Mouse (Mus musculus) lung, embryonic 14.5 days (tissue): Measurements from ENCODE around the gene Phospho1. TPM values are rescaled to one million over a fixed set of nuclear protein-coding genes. Genes with fewer than 3 reads are reported as not detected.

Experiments
- ATAC-seq: fragments of 200-750 bp; cut with Nextera tagmentation; 2 replicates; pipeline ENCODE4 v1.8.0; 2017; ENCODE audit warnings: mild to moderate bottlenecking, moderate TSS enrichment, moderate library complexity; ENCODE audit not compliant: insufficient read depth
- DNase-seq: peaks from one replicate; pipeline ENCODE4 v3.0.0-alpha.2; 2015
- H3K27ac ChIP-seq: fragments of 300-500 bp; sonication (generic); 2 replicates; pipeline ENCODE4 v1.5.1; 2014; ENCODE audit warnings: low read depth, mild to moderate bottlenecking, moderate library complexity
- H3K27me3 ChIP-seq: fragments of 300-500 bp; sonication (generic); 2 replicates; pipeline ENCODE4 v1.6.1; 2014; ENCODE audit warnings: low read length, control low read depth; ENCODE audit not compliant: insufficient read depth
- H3K36me3 ChIP-seq: fragments of 300-500 bp; sonication (generic); 2 replicates; pipeline ENCODE4 v1.6.1; 2014; ENCODE audit warnings: control low read depth; ENCODE audit not compliant: insufficient read depth
- H3K4me1 ChIP-seq: fragments of 300-500 bp; sonication (generic); 2 replicates; pipeline ENCODE4 v1.6.1; 2014; ENCODE audit warnings: antibody characterized with exemption, control low read depth; ENCODE audit not compliant: insufficient read depth
- H3K4me2 ChIP-seq: fragments of 300-500 bp; sonication (generic); 2 replicates; pipeline ENCODE4 v1.6.1; 2014; ENCODE audit warnings: mild to moderate bottlenecking
- H3K4me3 ChIP-seq: fragments of 300-500 bp; sonication (generic); 2 replicates; pipeline ENCODE4 v1.5.1; 2014; ENCODE audit warnings: low read depth, low read length
- H3K9ac ChIP-seq: fragments of 300-500 bp; sonication (generic); 2 replicates; pipeline ENCODE4 v1.6.1; 2014
- H3K9me3 ChIP-seq: fragments of 300-500 bp; sonication (generic); 2 replicates; pipeline ENCODE4 v1.6.1; 2016; ENCODE audit warnings: low read depth, low read length, control low read depth
- CTCF ChIP-seq: IDR thresholded peaks from 2 replicates; pipeline ENCODE4 v1.5.1; 2016; ENCODE audit warnings: antibody characterized with exemption, low read depth
- WGBS: fragments of 180-500 bp; shearing (Covaris S2); extraction: QIAGEN DNeasy Blood & Tissue Kit; methylation state at CpG from one replicate; pipeline ENCODE4 v1.1.7; 2014; 5-methylcytosine and 5-hydroxymethylcytosine counted together
- polyA plus RNA-seq: library from polyadenylated mRNA; unstranded; fragments of >200 nt; fragmentation: Nextera tagmentation; extraction: Ambion mirVana; gene quantifications from 2 replicates; pipeline ENCODE4 v1.2.1, GENCODE M21; 2014

The Phospho1 gene
- polyA plus RNA-seq, 1 experiment from 2014 or later, result not detected

DNA sequence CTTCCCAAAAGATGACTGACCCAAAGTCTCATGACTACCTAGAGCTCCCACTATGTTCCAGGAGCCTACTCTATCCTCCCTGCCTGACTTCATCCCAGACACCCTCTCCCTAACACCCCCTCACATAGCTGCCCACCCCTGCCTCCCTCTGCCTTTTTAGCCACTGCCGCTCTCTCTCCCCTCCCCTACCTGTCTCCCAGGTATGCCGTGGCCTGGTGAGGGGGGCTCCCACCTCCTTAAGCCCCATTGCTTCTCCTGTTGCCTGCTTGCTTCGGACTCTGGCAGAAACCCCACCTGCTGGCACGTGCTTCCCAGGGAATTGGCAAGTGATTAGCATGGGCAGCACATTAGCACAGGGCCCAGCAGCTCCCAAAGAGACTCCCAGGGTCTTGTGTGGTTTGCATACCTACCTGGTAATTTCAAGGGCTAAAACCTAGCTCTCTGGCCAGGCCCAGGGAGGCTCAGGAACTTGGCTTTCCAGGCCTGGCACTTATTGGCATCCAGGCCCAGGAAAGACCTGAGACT lies 5.3 kb downstream of the Phospho1 start:
- Histone ChIP-seq H3K4me3 (no peak overlapping the region), H3K4me2 (no peak overlapping the region), H3K27ac (no peak overlapping the region), H3K9me3 (no peaks in the 10 kb centered on the region), H3K4me1 (peaks cover 4% of the 10 kb centered on the region), H3K9ac (no peak overlapping the region), H3K27me3 (peaks cover 90% of the 10 kb centered on the region), H3K36me3 (no peaks in the 10 kb centered on the region)
- ATAC-seq, result no peak
- no peak for TF ChIP-seq CTCF
- DNase-seq, result no peak
- 34% methylated on average over 4 of the region's 4 CpGs for WGBS

DNA sequence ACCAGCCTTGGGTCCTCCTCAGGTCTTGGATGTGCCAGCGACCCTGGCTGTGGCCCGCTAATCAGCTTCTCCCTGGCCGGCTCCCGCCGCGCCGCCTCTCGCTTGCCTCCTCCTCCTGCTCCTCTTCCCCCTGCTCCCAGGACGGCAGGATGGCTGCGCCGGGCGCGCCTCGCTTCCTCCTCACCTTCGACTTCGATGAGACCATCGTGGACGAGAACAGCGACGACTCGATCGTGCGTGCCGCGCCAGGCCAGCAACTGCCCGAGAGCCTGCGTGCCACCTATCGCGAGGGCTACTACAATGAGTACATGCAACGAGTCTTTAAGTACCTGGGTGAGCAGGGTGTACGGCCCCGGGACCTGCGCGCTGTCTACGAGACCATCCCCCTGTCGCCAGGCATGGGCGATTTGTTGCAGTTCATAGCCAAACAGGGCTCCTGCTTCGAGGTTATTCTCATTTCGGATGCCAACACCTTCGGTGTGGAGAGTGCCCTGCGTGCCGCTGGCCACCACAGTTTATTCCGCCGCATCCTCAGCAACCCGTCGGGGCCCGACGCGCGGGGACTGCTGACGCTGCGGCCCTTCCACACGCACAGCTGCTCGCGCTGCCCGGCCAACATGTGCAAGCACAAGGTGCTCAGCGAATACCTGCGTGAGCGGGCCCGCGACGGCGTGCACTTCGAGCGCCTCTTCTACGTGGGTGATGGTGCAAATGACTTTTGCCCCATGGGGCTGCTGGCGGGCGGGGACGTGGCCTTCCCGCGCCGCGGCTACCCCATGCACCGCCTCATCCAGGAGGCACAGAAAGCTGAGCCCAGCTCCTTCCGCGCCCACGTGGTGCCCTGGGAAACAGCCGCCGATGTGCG lies 6.3 kb downstream of the Phospho1 start:
- Histone ChIP-seq H3K9me3 (no peaks in the 10 kb centered on the region), H3K4me1 (peaks cover 8% of the 10 kb centered on the region), H3K36me3 (no peaks in the 10 kb centered on the region), H3K27ac (no peak overlapping the region), H3K4me3 (peak overlapping the region; percentile 31), H3K4me2 (peak overlapping the region; percentile 56), H3K9ac (peak overlapping the region; percentile 34), H3K27me3 (peaks cover 82% of the 10 kb centered on the region)
- no peak for TF ChIP-seq CTCF
- DNase-seq (peak; percentile 30), ATAC-seq (no peak)
- 2% methylated on average over 80 of the region's 80 CpGs for WGBS

DNA sequence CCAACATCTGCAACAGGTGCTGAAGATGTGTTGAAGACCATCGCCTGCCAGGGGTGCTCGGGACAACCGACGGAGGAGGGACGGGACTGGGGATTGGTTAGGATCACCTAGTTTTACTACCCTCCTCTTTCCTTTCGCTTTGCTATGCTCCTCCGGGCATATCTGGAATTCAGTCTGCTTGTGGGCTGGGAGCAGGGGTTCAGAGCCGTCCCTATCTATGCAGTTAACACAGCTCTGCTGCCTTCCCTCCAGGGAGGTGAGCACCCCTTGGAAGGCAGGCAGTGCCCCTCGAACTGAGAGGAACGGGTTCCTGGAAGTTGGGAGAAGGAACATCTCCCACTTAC lies 6.9 kb downstream of the Phospho1 start:
- ATAC-seq (no peak), DNase-seq (no peak)
- H3K36me3 ChIP-seq, result no peaks in the 10 kb centered on the region
- H3K4me2 ChIP-seq, result peak overlapping the region; percentile 56
- 7% methylated on average over 10 of the region's 10 CpGs for WGBS
- H3K9ac ChIP-seq, result no peak overlapping the region
- H3K27me3 ChIP-seq, result peaks cover 81% of the 10 kb centered on the region
- no peaks in the 10 kb centered on the region for H3K9me3 ChIP-seq
- peak overlapping the region; percentile 31 for H3K4me3 ChIP-seq
- TF ChIP-seq CTCF, result no peak
- H3K27ac ChIP-seq, result no peak overlapping the region
- H3K4me1 ChIP-seq, result peaks cover 9% of the 10 kb centered on the region

DNA sequence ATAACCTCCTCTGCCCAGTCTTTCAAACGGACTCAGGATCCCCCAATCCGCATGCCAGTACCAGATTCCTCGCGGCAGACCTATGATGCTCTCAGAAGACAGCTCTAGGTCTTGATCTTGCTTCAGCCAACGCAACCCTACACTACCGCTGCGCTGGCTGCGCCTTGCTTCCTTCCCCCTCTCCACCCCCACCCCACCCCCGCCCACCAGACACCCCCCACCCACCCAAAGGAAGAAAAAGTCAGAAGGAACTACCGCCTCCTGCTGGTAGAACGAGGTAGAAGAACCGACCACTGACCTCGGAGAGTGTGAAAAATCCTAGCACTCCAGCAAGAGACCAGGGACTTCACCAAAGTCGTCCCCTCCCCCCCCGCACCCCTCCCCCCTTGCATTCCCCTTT lies 7.3 kb downstream of the Phospho1 start:
- Histone ChIP-seq H3K27me3 (peaks cover 77% of the 10 kb centered on the region), H3K4me1 (peaks cover 13% of the 10 kb centered on the region), H3K4me3 (peak overlapping the region; percentile 31; the same call in 1 of the 2 replicates), H3K9me3 (no peaks in the 10 kb centered on the region), H3K36me3 (no peaks in the 10 kb centered on the region), H3K4me2 (peak overlapping the region; percentile 56; the same call in 1 of the 2 replicates), H3K27ac (no peak overlapping the region), H3K9ac (no peak overlapping the region)
- peak; percentile 33; the same call in 1 of the 2 replicates for TF ChIP-seq CTCF
- DNase-seq, result peak; percentile 44
- ATAC-seq, result no peak
- WGBS, result 7% methylated on average over 14 of the region's 15 CpGs

DNA sequence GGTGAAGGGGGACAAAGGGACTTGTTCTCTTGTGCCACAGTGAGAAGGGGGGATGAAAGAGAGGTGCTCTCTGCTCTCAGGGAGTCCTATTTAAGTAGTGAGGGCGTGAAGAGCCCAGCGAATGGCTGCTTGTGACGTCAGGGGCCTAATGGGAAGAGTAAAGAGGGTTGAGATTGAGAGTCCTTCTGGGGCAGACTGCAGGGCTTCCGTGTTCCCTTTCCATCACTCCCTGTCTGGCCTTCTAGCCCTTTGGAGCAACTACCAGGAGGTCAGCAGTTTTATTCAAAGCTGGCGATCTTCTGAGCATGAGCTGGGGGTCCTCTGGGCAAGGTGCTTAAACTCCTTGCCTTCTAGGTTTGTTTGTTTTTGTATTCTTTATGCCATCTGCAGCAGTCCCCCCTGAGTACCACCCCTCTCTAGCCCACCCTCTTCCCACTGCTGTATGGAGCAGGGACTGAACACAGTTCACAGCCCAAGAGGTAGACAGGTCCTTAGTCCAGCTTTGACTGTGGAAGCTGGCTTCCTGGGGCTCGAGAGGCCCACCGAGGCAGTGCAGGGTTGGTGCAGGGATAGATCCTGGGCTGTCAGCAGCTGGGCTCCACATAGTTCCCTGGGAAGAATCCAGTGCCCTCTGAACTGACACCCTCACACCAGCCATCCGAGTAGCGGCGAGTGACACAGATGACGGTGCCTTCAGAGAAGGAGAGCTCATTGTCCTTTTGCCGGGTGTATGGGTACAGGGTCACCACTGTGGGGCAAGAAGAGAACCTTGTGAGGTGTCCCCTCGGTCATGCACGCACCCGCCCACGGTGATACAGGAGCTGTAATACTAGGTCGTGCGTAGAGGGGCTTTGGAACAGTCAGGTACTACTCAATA lies 8.1 kb downstream of the Phospho1 start:
- no peaks in the 10 kb centered on the region for H3K9me3 ChIP-seq
- H3K27ac ChIP-seq, result no peak overlapping the region
- 47% methylated on average over 18 of the region's 18 CpGs for WGBS
- DNase-seq (no peak), ATAC-seq (no peak)
- TF ChIP-seq CTCF, result no peak
- no peak overlapping the region for H3K9ac ChIP-seq
- peaks cover 20% of the 10 kb centered on the region for H3K4me1 ChIP-seq
- H3K27me3 ChIP-seq, result peaks cover 71% of the 10 kb centered on the region
- no peak overlapping the region for H3K4me2 ChIP-seq
- no peak overlapping the region for H3K4me3 ChIP-seq
- no peaks in the 10 kb centered on the region for H3K36me3 ChIP-seq

DNA sequence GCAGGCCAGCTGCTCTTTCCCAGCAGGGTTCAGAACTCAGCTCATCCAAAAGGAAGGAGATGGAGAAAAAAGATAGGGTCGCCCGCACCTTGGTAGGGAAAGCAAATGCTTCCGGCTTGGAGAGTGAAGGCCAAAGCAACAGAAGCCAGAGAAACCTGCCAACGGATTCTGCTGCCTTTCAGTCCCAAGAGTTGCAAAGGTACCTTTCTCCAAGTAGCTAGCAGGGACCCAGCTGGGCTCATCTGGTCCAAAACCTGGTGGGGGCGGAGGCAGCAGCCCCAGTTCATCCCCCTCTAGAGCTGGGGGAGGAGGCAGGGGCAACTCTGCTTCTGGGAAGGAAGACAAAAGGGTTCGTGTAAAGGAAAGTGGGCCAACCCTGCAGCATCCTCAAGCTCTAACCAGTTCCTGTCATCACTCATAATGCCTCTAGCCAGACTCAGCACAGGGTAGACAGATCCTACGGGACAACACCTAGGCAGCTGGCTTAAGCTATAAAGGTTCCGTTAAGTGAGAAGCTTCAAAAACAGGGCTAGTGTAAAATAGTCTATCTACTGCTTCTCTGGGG lies 8.8 kb downstream of the Phospho1 start:
- H3K27ac ChIP-seq, result no peak overlapping the region
- H3K4me1 ChIP-seq, result peaks cover 23% of the 10 kb centered on the region
- peaks cover 67% of the 10 kb centered on the region for H3K27me3 ChIP-seq
- H3K9me3 ChIP-seq, result no peaks in the 10 kb centered on the region
- no peak overlapping the region for H3K9ac ChIP-seq
- no peaks in the 10 kb centered on the region for H3K36me3 ChIP-seq
- H3K4me2 ChIP-seq, result no peak overlapping the region
- WGBS, result 32% methylated on average over 8 of the region's 8 CpGs
- no peak for DNase-seq
- no peak for TF ChIP-seq CTCF
- H3K4me3 ChIP-seq, result no peak overlapping the region
- ATAC-seq, result no peak
